Mouse (Mus musculus) limb, embryonic 12.5 days (tissue): Measurements from ENCODE around the gene Sirt4. TPM values are rescaled to one million over a fixed set of nuclear protein-coding genes. Genes with fewer than 3 reads are reported as not detected.

ENCODE experiments used
- ATAC-seq: fragments of 200-750 bp; cut with Nextera tagmentation; 2 replicates; pipeline ENCODE4 v1.8.0; 2017; ENCODE audit warnings: low read depth, moderate TSS enrichment; ENCODE audit not compliant: insufficient number of reproducible peaks, insufficient read depth, low FRiP score, low TSS enrichment
- H3K27ac ChIP-seq: fragments of 300-500 bp; sonication (generic); 2 replicates; pipeline ENCODE4 v1.5.1; 2016; ENCODE audit warnings: mild to moderate bottlenecking, moderate library complexity
- H3K27me3 ChIP-seq: fragments of 300-500 bp; sonication (generic); 2 replicates; pipeline ENCODE4 v1.6.1; 2016; ENCODE audit warnings: mild to moderate bottlenecking, moderate library complexity
- H3K36me3 ChIP-seq: fragments of 300-500 bp; sonication (generic); 2 replicates; pipeline ENCODE4 v1.6.1; 2016; ENCODE audit warnings: mild to moderate bottlenecking, moderate library complexity
- H3K4me1 ChIP-seq: fragments of 300-500 bp; sonication (generic); replicated peaks from 2 replicates; pipeline ENCODE4 v1.6.1; 2016
- H3K4me2 ChIP-seq: fragments of 300-500 bp; sonication (generic); 2 replicates; pipeline ENCODE4 v1.6.1; 2016; ENCODE audit warnings: mild to moderate bottlenecking, moderate library complexity
- H3K4me3 ChIP-seq: fragments of 300-500 bp; sonication (generic); replicated peaks from 2 replicates; pipeline ENCODE4 v1.5.1; 2016; ENCODE audit warnings: mild to moderate bottlenecking
- H3K9ac ChIP-seq: fragments of 300-500 bp; sonication (generic); replicated peaks from 2 replicates; pipeline ENCODE4 v1.6.1; 2016; ENCODE audit warnings: mild to moderate bottlenecking, moderate library complexity
- H3K9me3 ChIP-seq: fragments of 300-500 bp; sonication (generic); 2 replicates; pipeline ENCODE4 v1.6.1; 2016; ENCODE audit warnings: mild to moderate bottlenecking, moderate library complexity
- WGBS: fragments of 180-500 bp; shearing (Covaris S2); methylation state at CpG from one replicate; pipeline ENCODE4 v1.1.7; 2016; 5-methylcytosine and 5-hydroxymethylcytosine counted together
- polyA plus RNA-seq: library from polyadenylated mRNA; unstranded; fragments of >200 nt; fragmentation: Nextera tagmentation; extraction: Ambion mirVana; gene quantifications from 2 replicates; pipeline ENCODE4 v1.2.1, GENCODE M21; 2016

Gene Sirt4
- polyA plus RNA-seq, 1 experiment from 2014 or later: 21.9 TPM

DNA sequence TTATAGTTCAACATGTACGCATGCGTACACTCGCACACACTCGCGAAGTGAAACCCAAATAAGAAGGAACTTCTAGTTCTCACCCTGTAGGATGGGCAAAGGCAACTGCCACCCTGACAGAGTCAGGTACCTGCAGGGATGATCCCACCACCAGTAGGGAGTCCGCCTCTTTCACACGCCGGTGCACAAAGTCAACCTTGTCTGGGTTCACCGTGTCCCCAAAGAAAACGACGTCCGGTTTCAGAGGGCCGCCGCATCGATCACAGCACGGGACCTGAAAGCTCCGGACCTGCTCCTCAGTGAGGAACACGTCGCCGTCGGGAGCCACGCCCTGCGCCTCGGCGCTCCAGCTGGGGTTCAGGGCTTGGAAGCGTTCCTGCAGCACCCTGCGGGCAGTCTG lies 4.4 kb downstream of the Sirt4 start:
- H3K27me3 ChIP-seq: peaks cover 30% of the 10 kb centered on the region
- peaks cover 32% of the 10 kb centered on the region for H3K4me1 ChIP-seq
- peaks cover 9% of the 10 kb centered on the region for H3K36me3 ChIP-seq
- H3K4me2 ChIP-seq: peak overlapping the region; percentile 42
- no peak for ATAC-seq
- peak overlapping the region; percentile 24 for H3K4me3 ChIP-seq
- no peaks in the 10 kb centered on the region for H3K9me3 ChIP-seq
- H3K27ac ChIP-seq: no peak overlapping the region
- H3K9ac ChIP-seq: no peak overlapping the region; the same call in 1 of the 2 replicates
- 20% methylated on average over 27 of the region's 27 CpGs for WGBS

DNA sequence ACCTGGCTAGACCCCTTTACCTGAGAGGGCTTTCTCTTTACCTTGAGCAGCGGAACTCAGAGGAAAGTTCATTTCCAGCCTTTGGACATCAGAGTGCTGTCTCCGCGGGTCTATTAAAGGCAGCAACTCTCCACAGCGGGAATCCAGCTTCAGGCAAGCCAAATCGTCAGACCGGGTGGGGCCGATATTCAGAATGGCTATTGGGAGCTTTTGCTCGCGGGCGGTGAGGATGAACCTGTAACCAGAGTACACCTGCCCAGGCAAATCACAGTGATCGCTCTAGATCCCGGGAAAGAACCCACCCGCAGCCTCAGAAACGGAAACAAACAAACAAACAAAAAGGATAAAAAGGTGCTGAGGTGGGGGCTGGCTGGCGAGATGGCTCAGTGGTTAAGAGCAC lies 5.0 kb downstream of the Sirt4 start:
- Histone ChIP-seq H3K9ac (no peak overlapping the region), H3K36me3 (peaks cover 9% of the 10 kb centered on the region), H3K4me2 (no peak overlapping the region), H3K4me3 (no peak overlapping the region), H3K27me3 (peaks cover 30% of the 10 kb centered on the region), H3K9me3 (no peaks in the 10 kb centered on the region), H3K27ac (no peak overlapping the region), H3K4me1 (peaks cover 28% of the 10 kb centered on the region)
- ATAC-seq: no peak
- WGBS: 40% methylated on average over 15 of the region's 15 CpGs

DNA sequence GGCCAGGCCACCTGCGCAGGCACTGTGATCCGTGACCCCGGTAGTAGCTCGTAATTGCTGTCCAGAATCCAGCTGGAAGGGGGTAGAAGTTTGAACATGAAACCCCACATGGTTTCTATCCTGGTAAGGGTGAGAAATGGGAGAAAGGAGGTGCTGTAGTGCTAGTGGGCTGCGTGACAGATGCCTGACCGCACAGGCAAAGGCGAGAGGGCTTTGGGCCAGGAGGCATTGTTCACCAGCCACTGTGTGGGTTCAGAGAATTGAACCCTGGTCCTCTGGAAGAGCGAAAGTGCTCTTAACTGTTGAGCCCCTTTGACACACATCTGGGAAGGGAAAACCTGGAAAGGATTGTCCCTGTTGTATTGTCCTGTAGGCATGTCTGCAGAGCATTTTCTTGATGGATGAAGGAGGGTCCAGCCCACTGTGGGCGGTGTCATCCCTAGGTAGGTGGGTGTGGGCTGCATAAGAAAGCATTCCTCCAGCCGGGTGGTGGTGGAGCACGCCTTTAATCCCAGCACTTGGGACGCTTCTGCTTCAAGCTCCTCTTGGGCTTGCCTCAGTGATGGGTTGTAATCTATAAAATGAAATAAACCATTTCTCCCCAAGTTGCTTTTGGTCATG lies 8.3 kb downstream of the Sirt4 start:
- Histone ChIP-seq H3K27me3 (peaks cover 13% of the 10 kb centered on the region), H3K4me2 (peak overlapping the region; percentile 57), H3K4me1 (peaks cover 17% of the 10 kb centered on the region), H3K36me3 (peaks cover 9% of the 10 kb centered on the region), H3K9me3 (no peaks in the 10 kb centered on the region), H3K9ac (peak overlapping the region; percentile 50), H3K4me3 (peak overlapping the region; percentile 38), H3K27ac (peak overlapping the region; percentile 74; the same call in 1 of the 2 replicates)
- WGBS: 35% methylated on average over 12 of the region's 12 CpGs
- ATAC-seq: no peak

DNA sequence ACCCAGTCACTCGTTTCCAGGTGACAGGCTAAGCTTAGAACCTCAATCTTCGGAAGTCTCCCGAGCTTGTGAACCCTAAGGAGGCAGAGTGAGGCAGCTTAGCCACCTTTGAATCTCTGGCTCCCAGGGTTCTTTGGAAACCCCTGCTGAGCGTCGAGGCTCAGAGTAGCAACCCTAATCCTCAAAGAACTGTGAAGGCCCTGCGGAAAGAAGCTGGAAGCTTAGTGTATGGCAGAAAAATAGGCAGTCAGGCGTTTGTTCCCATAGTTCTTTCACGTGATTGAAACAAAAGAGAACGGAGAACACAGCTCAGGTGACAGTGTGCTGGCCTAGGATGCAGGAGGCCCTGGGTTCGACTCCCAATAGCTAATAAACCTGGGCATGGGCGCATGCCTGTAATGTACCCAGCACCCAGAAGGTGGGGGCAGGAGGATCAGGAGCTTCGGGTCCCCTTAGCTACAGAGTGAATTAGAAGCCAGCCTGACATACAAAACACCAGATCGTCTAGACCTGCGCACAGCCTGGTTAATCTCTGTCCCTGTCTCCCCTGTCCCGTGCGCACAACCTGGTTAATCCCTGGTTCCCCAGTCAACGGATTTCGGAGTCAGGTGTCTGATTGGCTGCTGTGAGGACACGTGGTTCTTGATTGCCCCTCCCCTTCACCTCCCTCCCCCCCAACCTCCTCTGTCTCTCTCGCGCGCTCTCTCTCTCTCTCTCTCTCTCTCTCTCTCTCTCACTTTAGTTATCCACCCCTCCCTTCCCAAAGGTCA lies 9.0 kb downstream of the Sirt4 start:
- H3K27ac ChIP-seq: peak overlapping the region; percentile 74; the same call in 1 of the 2 replicates
- H3K9ac ChIP-seq: peak overlapping the region; percentile 50
- H3K9me3 ChIP-seq: no peaks in the 10 kb centered on the region
- peaks cover 8% of the 10 kb centered on the region for H3K27me3 ChIP-seq
- H3K36me3 ChIP-seq: peaks cover 9% of the 10 kb centered on the region
- H3K4me3 ChIP-seq: peak overlapping the region; percentile 38
- peak; percentile 50; the same call in 1 of the 2 replicates for ATAC-seq
- peaks cover 17% of the 10 kb centered on the region for H3K4me1 ChIP-seq
- 15% methylated on average over 22 of the region's 22 CpGs for WGBS
- peak overlapping the region; percentile 57 for H3K4me2 ChIP-seq

DNA sequence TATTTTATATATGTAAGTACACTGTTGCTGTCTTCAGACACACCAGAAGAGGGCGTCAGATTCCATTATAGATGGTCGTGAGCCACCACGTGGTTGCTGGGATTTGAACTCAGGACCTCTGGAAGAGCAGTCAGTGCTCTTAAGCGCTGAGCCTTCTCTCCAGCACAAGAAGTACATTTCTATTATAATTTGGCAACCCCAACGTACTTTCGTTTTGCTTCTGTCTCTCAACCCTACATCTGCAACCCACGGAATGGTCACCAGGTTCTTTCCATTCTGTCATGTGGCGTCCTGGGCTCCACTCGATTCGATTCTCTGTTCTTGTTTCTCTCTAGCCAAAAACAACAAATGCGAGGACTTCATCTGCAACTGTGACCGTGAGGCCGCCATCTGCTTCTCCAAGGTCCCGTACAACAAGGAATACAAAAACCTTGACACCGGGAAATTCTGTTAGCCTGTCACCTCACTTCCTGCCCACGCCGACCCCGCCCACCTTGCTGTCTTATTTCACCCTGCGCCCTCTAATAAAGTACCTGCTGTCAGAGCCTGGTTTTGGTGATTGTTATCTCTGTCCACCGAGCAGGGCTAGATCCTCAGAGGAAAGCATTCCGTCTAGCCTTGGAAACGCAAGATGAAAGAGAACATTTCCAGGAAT lies 10.2 kb downstream of the Sirt4 start:
- no peak for ATAC-seq
- Histone ChIP-seq H3K27ac (no peak overlapping the region), H3K9ac (no peak overlapping the region), H3K27me3 (no peaks in the 10 kb centered on the region; the same call in 1 of the 2 replicates), H3K4me1 (peaks cover 10% of the 10 kb centered on the region), H3K36me3 (peaks cover 4% of the 10 kb centered on the region), H3K4me3 (no peak overlapping the region), H3K4me2 (no peak overlapping the region), H3K9me3 (no peaks in the 10 kb centered on the region)
- 70% methylated on average over 22 of the region's 22 CpGs for WGBS

DNA sequence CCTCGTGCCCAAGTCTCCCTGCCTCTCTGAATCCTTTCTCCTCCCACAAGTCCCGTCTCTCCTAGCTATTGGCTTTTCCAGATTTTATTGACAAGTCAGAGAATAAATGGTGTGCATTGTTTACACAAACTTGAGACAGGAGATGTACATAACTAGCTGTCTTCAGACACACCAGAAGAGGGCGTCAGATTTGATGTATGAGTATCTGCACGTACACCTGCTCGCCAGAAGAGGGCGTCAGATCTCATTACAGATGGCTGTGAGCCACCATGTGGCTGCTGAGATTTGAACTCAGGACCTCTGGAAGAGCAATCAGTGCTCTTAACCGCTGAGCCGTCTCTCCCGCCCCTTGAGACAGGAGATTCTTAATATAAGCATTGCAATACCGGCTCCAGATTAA lies 11.3 kb downstream of the Sirt4 start:
- 80% methylated on average over 10 of the region's 10 CpGs for WGBS
- H3K4me1 ChIP-seq: peaks cover 10% of the 10 kb centered on the region

DNA sequence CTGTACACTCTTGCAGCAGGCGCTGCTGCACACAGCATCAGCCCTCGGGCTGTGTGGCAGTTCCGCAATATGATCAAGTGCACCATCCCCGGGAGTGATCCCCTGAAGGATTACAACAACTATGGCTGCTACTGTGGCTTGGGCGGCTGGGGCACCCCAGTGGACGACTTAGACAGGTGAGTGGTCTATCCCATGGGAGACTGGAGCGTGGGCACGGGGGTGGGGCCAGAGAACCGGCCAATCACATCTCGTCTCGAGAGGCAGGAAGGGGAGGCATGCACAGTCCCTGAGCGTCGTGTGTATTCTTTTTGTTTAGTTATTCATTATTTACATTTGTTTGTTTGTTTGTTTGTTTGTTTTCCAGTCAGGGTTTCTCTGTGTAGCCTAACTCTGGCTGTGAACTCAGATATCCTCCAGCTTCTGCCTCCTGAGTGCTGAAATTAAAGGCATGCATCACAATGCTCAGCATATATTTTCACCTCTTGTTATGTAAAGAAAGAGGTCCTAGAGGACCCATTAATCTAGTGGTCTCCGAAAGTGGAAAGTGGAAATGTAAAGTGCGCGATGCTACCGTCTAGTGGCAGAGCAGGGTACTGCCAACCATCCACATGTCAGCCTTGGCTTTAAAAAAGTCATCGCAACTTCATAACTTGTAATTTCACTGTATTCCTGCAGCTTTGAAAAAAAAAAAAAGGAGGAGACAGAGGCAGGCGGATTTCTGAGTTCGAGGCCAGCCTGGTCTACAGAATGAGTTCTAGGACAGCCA lies 13.6 kb downstream of the Sirt4 start:
- Histone ChIP-seq H3K4me2 (0 out of 2 replicates have a peak overlapping the region, but pooled peaks have one; percentile 23), H3K27me3 (no peaks in the 10 kb centered on the region), H3K9ac (no peak overlapping the region), H3K36me3 (no peaks in the 10 kb centered on the region), H3K4me3 (no peak overlapping the region), H3K27ac (no peak overlapping the region), H3K9me3 (no peaks in the 10 kb centered on the region), H3K4me1 (peaks cover 8% of the 10 kb centered on the region)
- no peak for ATAC-seq
- WGBS: 38% methylated on average over 20 of the region's 20 CpGs

More for the DNA sequence above, 11.3 kb downstream of the Sirt4 start:
- Histone ChIP-seq H3K9me3 (no peaks in the 10 kb centered on the region), H3K27ac (no peak overlapping the region), H3K4me2 (no peak overlapping the region), H3K4me3 (no peak overlapping the region), H3K27me3 (no peaks in the 10 kb centered on the region), H3K9ac (no peak overlapping the region), H3K36me3 (peaks cover 3% of the 10 kb centered on the region; the same call in 1 of the 2 replicates)
- no peak for ATAC-seq

DNA sequence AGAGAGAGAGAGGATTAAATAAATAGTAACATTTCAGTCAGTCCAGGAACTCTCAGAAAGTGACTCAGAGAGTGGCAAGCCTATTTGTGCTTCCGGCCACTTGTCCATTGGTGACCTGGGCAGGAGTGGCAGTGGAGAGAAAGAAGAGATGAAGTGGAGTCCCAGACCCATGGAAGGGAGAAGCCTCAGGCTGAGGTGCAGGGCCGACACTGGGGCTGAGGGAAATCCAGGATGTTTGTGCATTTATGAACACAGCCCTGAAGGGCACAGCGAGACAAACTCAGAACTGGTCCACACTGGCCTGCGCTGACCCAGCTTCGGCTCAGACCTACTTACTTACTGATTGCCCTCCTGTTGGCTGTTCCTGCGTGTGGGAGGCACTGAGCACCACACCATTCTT lies 14.7 kb downstream of the Sirt4 start:
- 72% methylated on average over 6 of the region's 6 CpGs for WGBS
- no peaks in the 10 kb centered on the region for H3K4me1 ChIP-seq
- H3K9ac ChIP-seq: no peak overlapping the region
- no peak overlapping the region for H3K4me2 ChIP-seq
- H3K27ac ChIP-seq: no peak overlapping the region
- H3K9me3 ChIP-seq: no peaks in the 10 kb centered on the region
- no peaks in the 10 kb centered on the region for H3K27me3 ChIP-seq
- no peak overlapping the region for H3K4me3 ChIP-seq
- H3K36me3 ChIP-seq: no peaks in the 10 kb centered on the region
- no peak for ATAC-seq

DNA sequence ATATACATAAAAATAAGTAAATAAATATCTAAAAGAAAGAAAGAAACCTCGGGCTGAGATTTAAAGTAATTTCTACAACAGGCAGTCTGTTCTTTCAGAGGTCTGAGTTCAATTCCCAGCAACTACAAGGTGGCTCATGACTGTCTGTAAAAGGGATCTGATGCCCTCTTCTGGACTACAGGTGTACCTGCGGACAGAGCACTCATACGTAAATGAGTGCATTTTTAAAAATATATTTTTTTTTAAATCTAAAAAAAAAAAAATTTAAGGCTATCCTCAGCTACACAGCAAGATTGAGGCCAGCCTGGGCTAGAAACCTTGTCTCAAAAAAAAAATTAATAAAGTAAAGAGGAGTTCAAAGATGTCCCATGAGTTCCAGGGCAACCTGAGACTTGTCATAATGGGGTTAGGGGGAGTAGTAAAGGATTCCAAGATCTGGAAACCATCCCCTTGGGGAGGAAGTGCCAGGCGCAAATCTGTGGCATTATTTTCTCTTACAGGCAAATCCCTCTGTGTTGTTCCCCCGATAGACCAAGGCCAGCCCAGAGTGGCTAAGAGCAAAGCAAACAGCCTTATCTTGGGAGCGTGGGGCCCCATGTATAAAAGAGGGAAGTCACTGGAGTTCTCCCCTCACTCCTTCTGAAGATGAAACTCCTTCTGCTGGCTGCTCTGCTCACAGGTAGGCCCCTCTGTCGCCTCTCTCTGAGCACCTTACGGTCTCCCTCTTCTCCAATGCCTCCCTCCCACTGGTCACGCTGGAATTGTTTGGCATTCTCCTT lies 18.7 kb downstream of the Sirt4 start, which contains the start of gene Pla2g1b:
Gene Pla2g1b, plus strand, starts transcription at position 621 of the 779 bp plus-strand sequence.
- no peaks in the 10 kb centered on the region for H3K4me1 ChIP-seq
- H3K4me2 ChIP-seq: no peak within 1 kb of the TSS
- H3K9me3 ChIP-seq: no peaks in the 10 kb centered on the region
- H3K9ac ChIP-seq: no peak within 1 kb of the TSS
- WGBS: 55% methylated on average over 9 of the region's 9 CpGs
- no peak for ATAC-seq
- no peaks in the 10 kb centered on the region for H3K27me3 ChIP-seq
- no peaks in the 10 kb centered on the region for H3K36me3 ChIP-seq
- H3K27ac ChIP-seq: no peak within 1 kb of the TSS
- no peak within 1 kb of the TSS for H3K4me3 ChIP-seq

DNA sequence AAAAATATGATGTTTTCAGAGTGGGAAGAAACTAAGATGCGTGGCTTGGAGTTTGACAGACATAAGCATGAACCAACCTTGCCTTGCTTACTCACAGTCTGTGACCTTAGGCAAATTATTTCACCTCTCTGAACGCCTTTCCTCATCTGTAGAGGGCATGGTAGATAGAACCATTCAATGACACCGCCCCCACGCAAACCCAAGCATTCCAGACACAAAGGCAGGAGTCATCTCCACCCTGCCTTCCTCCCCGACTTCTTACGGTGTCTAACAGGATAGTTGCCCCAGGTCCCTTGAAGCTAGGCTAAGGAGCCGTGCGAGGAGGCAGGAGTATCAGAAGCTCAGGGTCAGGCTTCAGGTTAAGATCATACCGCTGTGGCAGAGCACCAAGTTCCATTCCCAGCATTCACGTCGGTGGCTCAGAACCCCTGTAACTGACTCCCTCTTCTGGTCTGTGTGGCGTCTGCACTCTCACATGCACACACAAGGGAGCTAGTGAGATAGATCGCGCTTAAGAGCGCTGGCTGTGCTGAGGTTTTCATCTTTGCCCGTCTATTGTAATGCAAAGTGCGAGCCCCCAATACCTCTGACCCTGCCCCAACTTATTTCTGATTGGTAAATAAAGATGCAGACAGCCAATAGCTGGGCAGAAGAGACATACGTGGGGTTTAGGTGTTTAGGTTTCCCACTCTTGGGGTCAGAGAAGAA lies 20.0 kb downstream of the Sirt4 start:
- Histone ChIP-seq H3K9me3 (no peaks in the 10 kb centered on the region), H3K27me3 (no peaks in the 10 kb centered on the region), H3K9ac (no peak overlapping the region), H3K4me2 (no peak overlapping the region), H3K27ac (no peak overlapping the region), H3K4me3 (no peak overlapping the region), H3K36me3 (no peaks in the 10 kb centered on the region), H3K4me1 (no peaks in the 10 kb centered on the region)
- WGBS: 75% methylated on average over 18 of the region's 18 CpGs
- no peak for ATAC-seq
